Comparison of ENCODE assay signal across 8 mouse cellular contexts in the genomic region with DNA sequence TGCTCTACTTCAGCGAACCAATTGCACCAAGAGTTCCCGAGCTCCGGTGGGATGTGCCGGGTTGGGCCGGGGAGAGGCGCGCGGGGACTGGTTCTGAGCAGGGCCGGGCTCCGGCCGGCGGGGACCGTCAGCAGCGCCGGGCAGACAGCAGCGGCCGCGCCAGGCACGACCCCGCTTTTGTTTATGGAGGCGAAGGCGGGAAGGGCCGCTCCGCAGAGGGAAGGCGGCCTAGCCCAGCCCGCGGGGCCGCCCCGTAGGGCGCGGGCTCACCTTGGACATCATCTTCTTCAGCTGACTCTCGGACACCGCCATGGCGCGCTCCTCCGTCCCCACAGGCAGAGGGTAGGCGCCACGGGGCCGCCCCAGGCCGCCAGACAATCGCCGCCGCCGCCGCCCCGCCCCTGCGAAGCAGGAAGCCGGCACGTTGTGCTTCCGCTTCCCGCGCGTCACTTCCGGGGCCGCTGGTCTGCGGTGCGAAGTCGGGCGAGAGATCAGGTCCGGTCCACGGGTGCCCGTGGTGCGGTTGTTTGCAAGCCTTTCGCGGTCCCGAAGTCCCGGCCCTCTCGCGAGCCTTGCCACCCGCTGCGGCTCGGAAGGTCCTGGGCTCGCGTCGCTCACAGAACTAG. TPM values are rescaled to one million over a fixed set of nuclear protein-coding genes. Genes with fewer than 3 reads are reported as not detected.
DNase-seq lines count a peak whose midpoint lies in the region; ATAC-seq and TF ChIP-seq lines count a peak whose summit lies in the region.

A gene (minus strand): TSS at position 419 of the 626 bp plus-strand sequence.

- H3K36me3 ChIP-seq in embryonic facial prominence, embryonic 14.5 days (ENCODE audit: control insufficient read depth, insufficient read depth, low read length) = peaks cover 8% of the 10 kb centered on the region
- peaks cover 10% of the 10 kb centered on the region for H3K36me3 ChIP-seq in limb, embryonic 14.5 days (ENCODE audit: control insufficient read depth, insufficient read depth, low read length)
- H3K36me3 ChIP-seq in midbrain, postnatal 0 days (ENCODE audit: insufficient read depth, low read length) = no peaks in the 10 kb centered on the region

- TF ChIP-seq POLR2A in limb, embryonic 14.5 days (IDR thresholded peaks at IDR 0.05; ENCODE audit: borderline replicate concordance, extremely low read depth, insufficient read depth, insufficient read length) = peak; percentile 96; the same call in 1 of the 2 replicates

- H3K27me3 ChIP-seq in embryonic facial prominence, embryonic 14.5 days (replicated peaks; ENCODE audit: control insufficient read depth, insufficient read depth, low read length) = no peaks in the 10 kb centered on the region
- H3K27me3 ChIP-seq in limb, embryonic 14.5 days (ENCODE audit: control insufficient read depth, insufficient read depth, low read length) = no peaks in the 10 kb centered on the region
- H3K27me3 ChIP-seq in midbrain, postnatal 0 days (ENCODE audit: insufficient read depth, low read length) = no peaks in the 10 kb centered on the region

- H3K4me3 ChIP-seq in embryonic facial prominence, embryonic 14.5 days (ENCODE audit: low read depth, low read length) = peak within 1 kb of the TSS; percentile 94
- peak within 1 kb of the TSS; percentile 89 for H3K4me3 ChIP-seq in limb, embryonic 14.5 days (replicated peaks; ENCODE audit: low read length)
- H3K4me3 ChIP-seq in midbrain, postnatal 0 days (ENCODE audit: low read depth, low read length) = peak within 1 kb of the TSS; percentile 97

- peak within 1 kb of the TSS; percentile 97 for H3K27ac ChIP-seq in embryonic facial prominence, embryonic 14.5 days (replicated peaks; ENCODE audit: low read depth, low read length)
- H3K27ac ChIP-seq in limb, embryonic 14.5 days (replicated peaks; ENCODE audit: low read depth, low read length) = peak within 1 kb of the TSS; percentile 96
- peak within 1 kb of the TSS; percentile 95 for H3K27ac ChIP-seq in midbrain, postnatal 0 days (ENCODE audit: low read depth, low read length)

- WGBS in embryonic facial prominence, embryonic 14.5 days = 0% methylated on average over 23 of the region's 75 CpGs
- WGBS in limb, embryonic 14.5 days = under 1% methylated on average over 48 of the region's 75 CpGs
- under 1% methylated on average over 60 of the region's 75 CpGs for WGBS in midbrain, postnatal 0 days

- no peaks in the 10 kb centered on the region for H3K9me3 ChIP-seq in embryonic facial prominence, embryonic 14.5 days (ENCODE audit: control insufficient read depth, low read length)
- no peaks in the 10 kb centered on the region for H3K9me3 ChIP-seq in limb, embryonic 14.5 days (ENCODE audit: control insufficient read depth, low read length)
- H3K9me3 ChIP-seq in midbrain, postnatal 0 days (ENCODE audit: low read length) = no peaks in the 10 kb centered on the region

- peaks cover 15% of the 10 kb centered on the region for H3K4me1 ChIP-seq in embryonic facial prominence, embryonic 14.5 days (ENCODE audit: control insufficient read depth, insufficient read depth, low read length)
- peaks cover 12% of the 10 kb centered on the region for H3K4me1 ChIP-seq in limb, embryonic 14.5 days (ENCODE audit: control insufficient read depth, insufficient read depth, low read length)
- 0 out of 2 replicates have a peak, but pooled peaks cover 11% of the 10 kb centered on the region for H3K4me1 ChIP-seq in midbrain, postnatal 0 days (ENCODE audit: insufficient read depth, low read length)

- peak; percentile 81 for DNase-seq in 3T3-L1 (ENCODE audit: low read depth, low spot score)
- DNase-seq in adrenal gland, postnatal 4 days (ENCODE audit: low spot score in 2 of 2) = peak; percentile 86 to 91
- DNase-seq in embryonic facial prominence, embryonic 14.5 days (ENCODE audit: low spot score) = peak; percentile 94
- peak; percentile 92 for DNase-seq in heart, adult 8-10 months (ENCODE audit: low spot score)
- DNase-seq in kidney, adult 9 months = peak; percentile 92
- peak; percentile 87 for DNase-seq in limb, embryonic 14.5 days (ENCODE audit: low spot score)
- DNase-seq in midbrain, postnatal 0 days (ENCODE audit: low spot score) = peak; percentile 90
- DNase-seq in spleen, postnatal 14 days (ENCODE audit: low spot score in 2 of 2) = peak; percentile 81 to 90

- peak within 1 kb of the TSS; percentile 98 for H3K9ac ChIP-seq in embryonic facial prominence, embryonic 14.5 days (ENCODE audit: low read depth, low read length)
- H3K9ac ChIP-seq in limb, embryonic 14.5 days (ENCODE audit: low read depth, low read length, severe bottlenecking) = peak within 1 kb of the TSS; percentile 93
- H3K9ac ChIP-seq in midbrain, postnatal 0 days (replicated peaks; ENCODE audit: low read length, poor library complexity, severe bottlenecking) = peak within 1 kb of the TSS; percentile 90

- peak within 1 kb of the TSS; percentile 85 for H3K4me2 ChIP-seq in embryonic facial prominence, embryonic 14.5 days (ENCODE audit: low read depth, low read length)
- H3K4me2 ChIP-seq in limb, embryonic 14.5 days (replicated peaks; ENCODE audit: low read depth, low read length, severe bottlenecking) = peak within 1 kb of the TSS; percentile 70
- H3K4me2 ChIP-seq in midbrain, postnatal 0 days (ENCODE audit: low read depth, low read length, poor library complexity, severe bottlenecking) = peak within 1 kb of the TSS; percentile 69

- peak; percentile 37; the same call in 1 of the 2 replicates for TF ChIP-seq CTCF in midbrain, postnatal 0 days (IDR thresholded peaks at IDR 0.05)

- peak; percentile 96 for ATAC-seq in embryonic facial prominence, embryonic 14.5 days (ENCODE audit: low read depth)
- ATAC-seq in limb, embryonic 14.5 days (ENCODE audit: low FRiP score, low read depth) = peak; percentile 93
- ATAC-seq in midbrain, postnatal 0 days (ENCODE audit: low FRiP score) = peak; percentile 95

RNA-seq across cellular contexts. Expression of the gene that starts here (rescaled TPM):
- total RNA-seq in adrenal gland, postnatal 4 days (2021) = 10 to 100 TPM; 85.1 to 86.3 TPM
- polyA plus RNA-seq in embryonic facial prominence, embryonic 14.5 days (2014; fragmentation: Nextera tagmentation; extraction: Ambion mirVana) = 174 and 178 TPM in 2 replicates
- 10 to 100 TPM; 57.8 to 72.1 (median 60.1) TPM for total RNA-seq in heart, adult 8-10 months (2022)
- polyA plus RNA-seq in limb, embryonic 14.5 days (2012; rRNA removed) = 86.2 and 119 TPM in 2 replicates
- 189 and 197 TPM in 2 replicates for polyA plus RNA-seq in limb, embryonic 14.5 days (2014; fragmentation: Nextera tagmentation; extraction: Ambion mirVana)
- total RNA-seq in midbrain, postnatal 0 days (2014; rRNA removed) = 134 and 135 TPM in 2 replicates
- 323 and 329 TPM in 2 replicates for polyA plus RNA-seq in midbrain, postnatal 0 days (2015; fragmentation: Nextera tagmentation; extraction: Ambion mirVana)

Comparison
In these comparisons a context has a peak if more than half of its experiments do, and no peak if none do; other contexts are left out.
1. Peak in every context shown above with its lines: DNase-seq, ATAC-seq, H3K4me3 ChIP-seq and H3K27ac ChIP-seq.